Mouse (Mus musculus) right cerebral cortex, adult 18-20 months (tissue): ENCODE measurements around the gene Klf7.

Source experiments
- DNase-seq: peaks from one replicate; pipeline ENCODE4 v3.0.0; 2022; ENCODE audit warnings: mixed read lengths

Klf7 gene

DNA sequence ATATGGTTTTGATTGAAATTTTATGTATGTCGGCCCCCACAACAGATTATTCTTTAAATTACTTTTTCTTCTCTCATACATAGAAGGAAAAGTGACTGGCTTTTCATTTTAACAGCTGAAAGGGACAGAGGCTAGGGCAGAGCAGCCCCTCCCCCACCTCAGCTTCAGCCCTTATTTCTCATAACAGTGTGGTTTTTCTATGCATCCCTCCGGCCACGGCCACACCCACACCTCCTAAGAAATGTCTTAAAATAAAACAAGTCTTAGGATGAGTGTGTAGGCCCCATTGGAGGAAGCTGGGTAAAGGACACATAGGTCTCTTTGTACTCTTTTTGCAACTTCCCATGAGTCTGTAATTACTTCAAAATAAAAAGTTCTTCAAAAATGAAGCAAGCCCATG lies 20.8 kb downstream of the Klf7 start:
- no peak for DNase-seq

DNA sequence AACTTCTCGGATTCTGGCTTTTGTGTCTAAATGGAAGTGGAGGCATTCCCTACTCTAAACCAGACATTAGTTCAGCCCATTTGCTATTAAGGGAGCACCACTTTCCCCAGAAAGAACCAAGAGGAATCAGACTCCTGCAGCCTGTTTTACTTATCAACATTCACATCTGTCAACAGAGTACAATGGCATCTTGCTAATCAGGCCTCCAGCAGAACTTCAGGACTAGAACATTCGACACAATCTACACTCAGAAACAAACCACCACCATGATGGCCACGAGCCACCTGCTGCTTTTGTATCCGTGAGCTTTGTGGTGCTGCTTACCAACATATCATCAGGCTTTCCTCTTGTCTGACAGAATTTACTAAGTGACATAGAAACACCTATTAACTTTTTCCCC lies 23.3 kb downstream of the Klf7 start:
- DNase-seq = no peak

DNA sequence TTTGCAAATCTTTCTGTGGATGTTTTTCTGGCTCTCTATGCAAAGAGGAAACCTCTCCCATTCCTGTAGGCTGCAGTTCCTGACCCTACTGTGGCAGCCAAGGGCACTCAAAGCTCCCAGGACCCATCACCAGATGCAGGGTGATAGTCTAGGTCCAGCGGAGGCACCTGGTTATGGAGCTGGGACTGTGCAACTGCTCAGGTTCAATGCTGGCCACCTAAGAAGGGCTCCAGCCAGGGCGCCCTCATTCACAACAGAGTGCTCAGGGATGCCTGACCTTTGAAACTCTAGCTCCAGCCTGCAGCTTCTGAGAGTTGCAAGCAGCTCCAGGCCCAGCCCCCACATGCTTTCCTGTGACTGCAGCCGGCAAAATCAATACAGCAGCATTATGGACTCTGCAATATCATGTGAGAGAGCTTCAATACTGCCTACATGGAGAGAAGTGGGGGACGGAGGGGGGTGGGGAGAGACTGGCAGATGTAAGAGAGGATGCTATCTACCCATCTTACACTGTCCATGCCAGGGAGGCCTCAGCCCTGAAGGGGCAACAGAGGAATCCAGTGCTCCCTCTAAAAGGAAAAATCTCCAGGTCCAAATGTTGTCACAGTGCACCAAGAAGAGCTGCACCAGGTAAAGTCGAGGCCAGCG lies 24.3 kb downstream of the Klf7 start:
- DNase-seq = no peak

DNA sequence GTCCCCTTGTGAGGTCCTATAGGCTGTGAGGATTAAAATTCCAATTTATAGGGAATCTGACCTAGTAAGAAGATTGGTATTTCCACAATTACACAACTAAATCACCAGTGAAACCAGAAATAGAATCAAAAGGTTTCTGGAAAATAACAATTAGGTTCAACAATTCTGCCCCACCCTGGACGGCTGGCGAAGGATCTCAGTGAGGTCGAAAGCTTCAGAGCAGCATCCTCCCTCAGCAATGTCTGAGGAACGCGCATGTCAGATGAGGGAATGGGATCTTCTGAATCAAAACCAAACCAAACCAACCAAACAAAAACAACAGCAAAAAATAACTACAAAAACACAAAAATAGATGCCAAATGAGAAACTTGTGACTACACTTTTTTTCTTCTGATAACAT lies 29.1 kb downstream of the Klf7 start:
- DNase-seq = no peak

DNA sequence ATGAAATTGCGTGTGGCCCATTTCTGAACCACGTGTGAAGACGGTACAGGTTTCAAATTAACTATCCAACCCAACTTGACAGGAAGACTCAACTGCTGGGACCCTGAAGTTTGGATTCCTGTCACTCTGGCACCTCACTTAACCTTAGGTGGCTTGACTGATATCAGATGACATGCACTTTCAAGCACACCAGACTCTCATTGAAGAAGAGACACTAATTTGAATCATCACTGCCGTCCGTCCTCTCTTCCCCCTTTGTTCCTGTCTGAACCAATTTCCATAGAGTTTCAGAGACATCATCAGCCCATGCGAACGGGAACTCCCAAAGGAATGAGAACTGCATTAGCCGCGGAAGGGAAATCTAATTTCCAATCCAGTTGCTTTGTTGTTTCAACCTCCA lies 30.5 kb downstream of the Klf7 start:
- DNase-seq = no peak

DNA sequence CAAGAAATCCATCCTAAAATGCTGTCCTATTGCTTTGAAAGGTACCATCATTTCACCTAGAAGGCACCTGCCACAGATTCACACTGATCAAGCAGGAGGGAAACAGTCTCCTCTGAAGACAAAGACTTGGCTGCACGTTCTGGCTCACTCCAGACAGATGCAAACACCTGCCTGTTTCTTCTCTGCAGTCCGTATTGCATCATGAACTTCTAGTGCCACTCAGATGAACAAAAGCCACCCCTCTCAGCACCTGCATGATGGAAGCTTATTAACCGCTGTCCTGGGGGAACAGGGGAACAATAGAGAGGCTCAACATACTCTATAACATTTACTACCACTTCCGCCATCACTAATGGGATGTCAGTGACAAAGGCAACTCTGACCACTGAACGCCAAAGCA lies 31.5 kb downstream of the Klf7 start:
- no peak for DNase-seq

DNA sequence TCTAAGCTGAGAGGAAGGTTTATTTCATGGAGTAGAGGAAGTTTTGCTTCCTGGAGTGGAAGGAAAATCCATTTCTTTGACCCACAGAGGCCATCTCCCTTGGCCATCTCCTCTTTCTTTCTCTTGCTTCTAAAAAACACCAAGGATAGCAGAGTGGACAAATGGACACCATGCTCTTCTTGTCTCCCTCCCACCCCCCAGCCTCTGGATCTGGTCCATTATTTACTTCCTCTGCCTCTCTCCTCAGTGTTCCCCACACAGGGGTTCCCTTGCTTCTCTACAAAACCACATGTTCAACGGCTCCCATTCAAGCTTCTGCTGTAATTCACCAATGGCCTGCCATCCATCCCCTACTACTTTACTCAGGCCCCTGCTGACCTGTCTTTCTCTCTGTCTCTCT lies 32.4 kb downstream of the Klf7 start:
- DNase-seq = no peak

DNA sequence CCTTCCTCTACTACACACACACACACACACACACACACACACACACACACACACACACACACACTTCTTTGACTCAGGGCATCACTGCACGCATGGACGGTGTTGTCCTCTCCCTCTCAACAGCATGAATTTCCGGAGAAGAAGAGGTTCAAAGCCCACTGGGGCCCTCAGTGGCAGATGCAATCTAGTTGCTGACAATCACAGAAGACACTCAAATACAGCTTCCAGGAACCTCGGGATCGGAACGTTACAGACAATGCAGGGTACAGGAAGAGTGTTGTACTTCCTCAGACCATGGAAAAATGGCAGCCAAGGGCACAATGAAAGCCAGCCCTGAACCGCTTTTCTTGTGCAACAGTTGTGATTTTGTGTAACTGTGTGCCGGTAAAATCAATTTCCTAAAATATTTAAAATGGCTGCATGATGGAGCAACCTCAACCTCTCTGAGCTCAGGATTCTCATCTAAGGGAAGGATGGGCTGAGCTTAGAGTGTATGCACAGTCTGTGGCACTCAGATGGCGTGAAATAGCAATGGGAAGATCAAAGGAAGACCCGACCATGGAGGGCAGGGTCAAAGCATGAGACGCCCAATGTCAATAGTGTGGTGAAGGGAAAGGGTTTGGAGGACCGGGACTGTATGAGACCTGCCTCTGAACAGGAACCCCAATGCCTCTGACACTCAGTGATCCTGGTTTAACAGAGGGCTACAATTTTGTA lies 33.3 kb downstream of the Klf7 start:
- DNase-seq = no peak

DNA sequence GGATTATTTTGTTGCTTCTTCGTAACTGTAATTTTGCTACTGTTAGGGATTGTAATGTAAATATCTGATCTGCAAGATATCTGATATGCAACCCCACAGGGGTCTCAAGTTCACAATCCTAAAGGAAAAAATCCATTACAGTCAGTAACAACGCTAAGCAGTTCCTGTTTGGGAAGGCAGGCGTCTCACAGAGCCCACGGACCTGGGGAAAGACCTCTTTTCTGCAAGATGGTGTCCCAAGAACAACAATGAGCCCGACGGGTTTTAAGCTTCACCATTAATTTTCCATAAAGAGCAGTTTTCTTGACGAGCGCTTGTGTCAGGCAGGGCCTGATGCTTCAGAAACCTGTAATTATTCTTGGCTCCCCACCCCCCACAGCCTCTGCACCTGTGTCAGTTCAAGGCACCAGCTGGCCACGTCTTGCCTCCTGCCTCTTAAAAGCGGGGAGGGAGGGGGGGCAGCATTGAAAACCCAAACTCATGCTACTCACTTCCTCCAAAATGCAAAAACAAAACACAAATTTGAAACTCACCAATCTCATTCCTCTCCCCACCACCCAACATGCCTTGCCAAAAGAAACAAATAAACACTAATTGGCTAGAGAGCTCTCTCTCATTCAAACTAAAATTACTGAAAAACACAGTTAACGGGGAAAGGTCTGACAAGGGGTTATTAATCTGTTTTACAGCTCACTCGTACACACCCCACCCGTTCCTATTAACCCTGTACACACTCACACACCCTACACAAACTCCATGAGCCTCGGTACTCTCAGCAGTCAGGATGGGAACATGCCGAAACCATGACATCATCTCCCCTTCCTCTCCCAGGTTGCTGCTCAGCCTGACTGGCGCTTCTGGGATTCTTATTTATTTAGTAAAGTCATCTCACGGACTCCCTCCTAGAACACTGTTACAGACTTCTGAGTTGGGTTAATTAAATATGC lies 34.2 kb downstream of the Klf7 start:
- no peak for DNase-seq

DNA sequence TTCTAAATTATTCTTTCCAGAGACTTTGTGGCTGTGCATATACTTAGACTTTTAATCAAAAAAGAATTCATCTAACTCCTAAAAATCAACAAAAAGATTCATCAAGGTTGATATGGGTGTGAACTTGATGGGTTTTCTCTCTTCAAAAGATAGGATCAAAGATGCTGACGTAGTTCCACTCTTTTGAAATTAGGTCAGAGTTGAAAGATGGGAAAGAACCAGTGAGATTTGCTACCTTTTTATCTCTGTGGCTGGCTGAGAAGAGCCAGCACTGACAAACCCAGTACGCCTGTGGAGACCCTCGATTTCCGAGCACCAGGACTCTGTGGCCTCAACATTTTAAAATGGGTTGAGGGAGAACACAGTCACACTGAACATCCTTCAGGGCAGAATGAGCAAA lies 36.2 kb downstream of the Klf7 start:
- no peak for DNase-seq

DNA sequence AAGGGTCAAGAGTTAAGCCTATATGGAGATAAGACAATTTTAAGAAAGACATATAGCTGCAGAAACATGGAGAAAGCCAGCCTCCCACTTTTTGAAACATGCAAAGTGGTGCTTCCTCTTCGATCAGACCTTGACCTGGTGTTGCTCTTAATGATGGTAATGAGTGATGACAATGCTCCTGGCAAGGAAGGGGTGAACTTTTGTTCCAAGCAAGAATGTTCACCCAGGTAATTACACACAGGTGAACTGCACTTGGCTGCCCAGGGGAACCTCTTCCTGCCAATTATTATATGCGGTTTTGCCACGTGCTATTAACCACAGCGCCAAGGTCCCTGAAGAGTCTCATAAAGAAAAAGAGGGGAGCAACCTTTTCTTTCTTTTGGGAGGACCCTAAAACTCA lies 36.7 kb downstream of the Klf7 start:
- DNase-seq = no peak

DNA sequence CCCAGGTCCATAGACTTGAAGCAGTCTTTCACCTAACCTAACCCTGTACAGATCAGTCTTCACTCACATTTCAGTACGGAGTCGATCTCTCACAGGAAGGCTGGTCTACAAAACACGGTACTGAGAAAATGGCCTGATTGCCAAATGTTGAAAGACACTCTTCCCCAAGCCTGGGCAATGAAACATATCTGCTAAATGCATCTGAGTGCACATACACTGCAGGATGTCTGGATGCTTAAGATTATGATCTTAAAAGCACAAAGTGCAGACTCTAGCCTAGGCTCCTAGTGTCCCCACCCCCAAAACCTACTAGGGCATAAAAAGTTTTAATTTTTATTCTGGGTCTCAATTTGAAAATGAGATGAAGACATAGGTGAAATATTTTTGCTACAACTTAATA lies 37.4 kb downstream of the Klf7 start:
- no peak for DNase-seq

DNA sequence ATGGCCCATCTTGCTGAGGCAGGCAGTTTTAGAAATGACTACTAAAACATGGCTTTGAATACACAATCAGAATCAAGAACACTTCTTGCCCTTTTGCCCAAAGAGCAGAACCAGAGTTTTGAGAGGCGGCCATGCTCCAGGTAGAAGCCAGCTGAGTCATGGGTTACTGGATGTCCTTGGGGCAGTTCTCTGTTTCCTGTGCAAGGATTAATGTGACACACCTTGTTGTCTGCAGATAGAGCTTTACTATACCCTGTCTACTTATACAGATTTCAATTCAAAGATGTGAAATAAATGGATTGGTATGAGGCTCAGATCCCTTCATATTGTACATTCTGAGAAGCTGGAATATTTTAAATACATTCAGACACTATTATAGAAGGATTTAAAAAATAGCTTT lies 40.3 kb downstream of the Klf7 start:
- no peak for DNase-seq

DNA sequence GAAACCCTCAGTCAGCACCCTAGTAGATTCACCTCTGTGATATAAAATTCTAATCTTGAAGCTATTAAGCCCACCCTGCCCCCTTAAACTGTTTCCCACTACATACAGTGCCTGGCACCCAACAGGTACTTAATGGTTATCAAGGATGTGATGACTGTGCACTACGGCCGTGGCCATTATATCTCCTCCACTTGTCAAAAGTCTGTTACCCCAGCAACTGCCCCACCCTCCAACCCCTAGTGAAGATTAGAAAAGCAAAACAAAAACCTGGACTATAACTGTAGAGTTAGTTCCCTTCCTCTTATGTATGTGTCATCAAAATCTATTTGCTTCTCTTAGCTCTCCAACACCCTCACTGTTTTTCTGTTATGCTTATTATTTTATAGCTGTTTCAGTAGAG lies 40.9 kb downstream of the Klf7 start:
- no peak for DNase-seq

DNA sequence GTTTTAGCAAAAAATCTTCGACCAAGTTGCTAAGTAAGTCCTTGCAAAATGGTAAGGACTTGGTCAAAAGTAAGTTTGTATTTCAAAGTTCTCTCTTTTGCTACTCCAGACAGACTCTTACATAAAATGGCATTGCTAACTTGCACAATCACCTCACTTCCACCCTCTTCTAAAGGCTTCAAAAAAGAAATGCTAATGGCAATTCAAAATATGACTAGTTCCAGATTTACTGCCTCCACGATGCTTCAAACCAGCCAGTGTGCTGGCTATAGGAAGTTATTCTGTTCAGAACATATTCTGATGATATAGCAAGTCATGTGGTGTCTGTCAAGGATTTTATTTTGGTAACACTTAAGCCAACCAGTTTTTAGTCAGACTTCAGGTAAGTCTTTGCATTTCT lies 41.8 kb downstream of the Klf7 start:
- no peak for DNase-seq

DNA sequence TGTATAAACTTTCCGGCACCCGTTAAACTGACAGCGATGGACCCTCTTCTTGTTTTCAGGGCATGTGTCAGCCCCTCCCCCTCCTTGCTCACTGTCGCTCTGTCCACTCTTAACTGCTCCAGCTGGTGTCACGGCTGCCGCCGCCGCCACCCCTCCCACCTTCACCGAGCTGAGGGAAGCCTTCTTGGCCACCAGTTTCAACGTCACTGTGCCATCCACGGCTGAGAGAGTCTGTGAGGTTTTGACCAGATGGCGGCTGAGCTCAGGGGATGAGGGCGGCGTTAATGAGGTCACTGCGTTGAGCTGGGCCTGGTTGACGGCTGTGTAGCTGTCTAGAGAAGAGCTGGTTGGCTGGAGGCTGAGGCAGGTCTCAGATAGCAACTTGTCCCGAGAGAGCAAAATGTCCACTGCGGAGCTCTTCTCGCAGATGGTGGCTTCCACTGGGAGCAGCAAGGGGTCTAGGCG lies 43.3 kb downstream of the Klf7 start:
- DNase-seq = peak; percentile 43

DNA sequence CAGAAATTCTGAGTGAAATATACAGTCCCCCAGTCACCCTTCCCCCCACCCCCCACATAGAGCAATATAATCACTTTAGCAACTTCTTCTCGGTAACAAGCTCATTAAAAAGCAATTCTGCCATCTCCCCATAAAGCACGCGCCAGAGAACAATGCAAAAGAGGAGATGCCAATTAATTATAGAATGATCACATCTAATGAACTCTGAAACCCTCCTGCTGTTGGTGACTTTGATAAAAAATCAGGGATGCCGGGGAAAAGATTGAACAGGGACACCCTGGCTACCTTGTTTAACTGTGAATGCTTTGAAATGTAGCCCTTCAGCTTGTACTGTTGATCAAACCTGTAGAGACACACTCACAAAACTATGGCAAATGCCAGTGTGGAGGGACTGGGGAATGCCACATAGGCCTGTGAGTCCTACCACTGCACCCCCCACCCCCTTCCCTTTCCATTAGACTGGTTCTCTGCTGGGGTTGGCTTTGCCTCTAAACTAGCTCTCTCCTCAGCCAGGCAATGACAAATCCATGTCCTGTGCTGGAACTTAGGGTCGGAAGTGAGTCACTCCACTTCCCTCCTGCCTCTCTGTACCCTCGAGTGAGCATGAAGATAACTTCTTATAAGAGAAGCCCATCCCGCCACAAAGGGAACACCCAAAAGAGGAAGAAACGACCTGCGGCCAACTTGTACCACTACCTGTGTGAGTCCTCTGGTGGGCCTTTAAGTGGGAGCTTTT lies 43.9 kb downstream of the Klf7 start:
- DNase-seq = no peak

DNA sequence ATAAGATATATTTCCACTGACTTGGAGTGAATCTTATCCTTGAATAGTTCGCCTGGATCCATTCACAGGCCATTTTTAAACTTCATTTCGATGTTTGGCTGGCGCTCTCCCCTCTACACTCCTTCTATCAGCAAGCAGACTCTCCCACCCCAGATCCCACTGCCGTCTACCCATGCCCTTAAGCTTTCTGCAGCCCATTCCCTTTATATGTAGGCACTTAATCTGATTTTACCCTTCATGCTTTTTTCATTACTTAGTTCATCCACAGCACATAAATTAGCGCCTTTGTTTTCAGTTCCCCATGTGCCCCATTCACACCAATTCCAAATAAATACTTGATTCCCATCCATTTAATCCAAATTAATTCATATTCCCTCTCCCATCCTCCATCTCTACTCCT lies 48.0 kb downstream of the Klf7 start:
- no peak for DNase-seq

DNA sequence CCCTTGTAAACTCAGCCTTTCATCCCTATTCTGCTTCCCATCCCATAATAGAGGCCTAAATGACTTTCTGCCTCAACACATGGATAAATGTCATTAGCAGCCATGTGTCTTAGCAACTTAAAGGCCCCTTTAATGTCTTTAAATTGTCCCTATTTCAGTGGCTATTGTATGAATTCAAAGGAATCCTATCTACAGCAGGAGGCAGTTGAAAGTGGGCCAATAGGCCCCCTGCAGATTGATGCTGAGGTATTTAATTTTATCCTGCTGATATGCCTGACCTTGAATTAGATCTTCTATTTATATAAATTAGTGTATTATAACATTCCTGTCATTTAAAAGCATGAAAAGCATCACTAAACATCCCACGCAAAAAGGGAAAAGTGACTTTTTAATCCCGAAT lies 51.1 kb downstream of the Klf7 start:
- no peak for DNase-seq

DNA sequence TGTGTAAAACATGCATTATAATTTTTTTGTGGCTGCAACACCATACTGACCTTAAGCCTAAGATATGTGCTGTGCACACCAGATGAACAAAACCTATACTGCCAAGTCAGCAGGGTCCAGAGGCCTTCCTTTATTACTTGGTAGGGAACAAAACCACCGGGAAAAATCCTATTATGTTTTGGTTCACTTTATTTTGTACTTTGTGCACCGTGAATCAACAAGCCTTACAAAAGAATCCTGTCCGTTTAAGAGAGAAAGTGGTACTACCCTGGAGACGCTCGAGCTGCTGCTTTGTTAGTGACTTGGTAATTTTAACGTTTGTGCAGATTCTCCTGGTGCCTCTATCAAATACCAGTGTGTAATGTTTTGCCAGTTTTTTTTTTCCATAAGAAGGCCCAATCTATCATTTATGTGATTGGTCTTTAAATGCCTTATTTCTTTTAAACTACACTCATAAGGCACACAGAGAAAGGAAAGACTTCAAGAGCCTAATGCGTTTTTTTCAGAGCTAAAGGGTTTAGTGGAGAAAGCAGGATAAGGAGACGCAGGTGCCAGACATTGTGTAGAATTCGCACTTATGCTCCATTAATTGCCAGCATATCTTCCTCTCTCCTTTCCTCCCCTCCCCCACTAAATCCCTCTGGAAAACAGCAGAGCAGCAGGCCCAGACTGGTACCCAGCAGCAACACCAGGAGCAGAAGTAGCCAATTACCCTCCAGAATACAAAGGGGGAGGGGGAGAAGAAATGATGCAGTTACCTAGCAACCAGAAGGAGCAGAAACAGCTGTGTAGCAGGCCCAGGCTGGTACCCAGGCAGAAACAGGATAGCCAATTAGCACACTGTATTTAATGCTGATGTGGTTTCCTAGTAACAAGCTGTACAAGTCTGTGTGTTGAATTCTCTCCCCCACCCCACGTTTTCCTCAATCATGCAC lies 55.5 kb downstream of the Klf7 start:
- DNase-seq = peak; percentile 70

DNA sequence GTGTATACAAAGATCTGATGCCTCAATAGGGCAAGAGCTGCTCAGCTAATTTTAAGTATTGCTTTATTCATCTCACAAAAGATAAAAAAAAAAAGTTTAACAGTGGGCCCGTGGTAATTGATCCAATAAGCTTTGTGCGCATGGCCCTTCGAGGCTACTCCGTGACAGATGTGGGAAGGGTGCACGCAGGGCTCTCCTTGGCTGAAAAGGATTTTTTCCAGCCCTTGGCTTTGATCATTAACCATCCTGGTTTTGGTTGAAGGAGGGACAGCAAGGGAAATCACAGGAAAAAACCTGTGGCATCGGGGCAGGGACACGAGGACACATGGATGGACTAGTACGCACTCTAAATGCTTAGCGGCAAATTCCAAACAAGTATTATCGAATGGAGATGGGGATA lies 60.6 kb downstream of the Klf7 start:
- no peak for DNase-seq
